Mouse (Mus musculus) T-cell, adult 66 days (primary cell): ENCODE results near the gene Aldh1a3. TPM values are rescaled to one million over a fixed set of nuclear protein-coding genes. Genes with fewer than 3 reads are reported as not detected.

Experiments used
- total RNA-seq, 2 experiments: library from RNA; stranded (reverse); gene quantifications; 3 replicates in 1 of 2; 4 replicates in 1 of 2; pipeline ENCODE4 v1.2.4; 2023

Gene Aldh1a3
- total RNA-seq = not detected

DNA sequence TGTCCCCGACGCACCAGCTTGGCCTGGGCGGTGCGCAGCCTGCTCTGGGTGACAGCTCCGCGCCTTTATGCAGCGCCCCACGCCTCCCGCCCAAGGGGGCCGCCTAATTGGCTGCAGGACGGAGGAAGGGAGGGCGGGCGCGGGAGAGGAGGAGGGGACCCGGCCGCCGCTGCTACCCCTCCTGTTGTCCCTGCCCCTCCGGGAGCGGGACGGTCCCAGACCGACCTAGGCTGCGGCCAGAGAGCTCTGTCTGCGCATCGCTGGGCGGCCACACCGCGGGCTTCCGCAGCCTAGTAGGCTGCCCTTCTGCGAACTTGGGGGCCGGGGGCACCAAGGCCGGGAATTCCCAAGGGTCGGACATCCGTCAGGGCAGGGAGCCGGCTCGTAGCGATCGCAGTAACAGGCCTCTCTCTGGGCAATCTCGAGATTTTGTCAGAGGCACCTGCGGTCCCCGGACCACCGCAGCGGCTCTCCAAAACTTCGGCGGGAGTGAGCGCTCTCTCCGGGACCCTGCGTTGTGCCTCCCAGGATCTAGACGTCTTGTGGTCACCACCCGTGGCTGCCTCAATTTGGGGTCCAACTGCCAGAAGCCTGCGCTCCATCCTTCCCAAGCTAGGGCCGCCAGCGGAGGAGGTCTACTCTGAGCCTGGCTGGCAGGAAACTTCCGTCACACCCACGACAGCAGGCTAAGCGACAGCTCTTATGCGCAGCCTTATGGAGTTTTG, at the start of gene Aldh1a3:
Gene Aldh1a3 (minus strand): TSS at position 81 of the 725 bp plus-strand sequence.

DNA sequence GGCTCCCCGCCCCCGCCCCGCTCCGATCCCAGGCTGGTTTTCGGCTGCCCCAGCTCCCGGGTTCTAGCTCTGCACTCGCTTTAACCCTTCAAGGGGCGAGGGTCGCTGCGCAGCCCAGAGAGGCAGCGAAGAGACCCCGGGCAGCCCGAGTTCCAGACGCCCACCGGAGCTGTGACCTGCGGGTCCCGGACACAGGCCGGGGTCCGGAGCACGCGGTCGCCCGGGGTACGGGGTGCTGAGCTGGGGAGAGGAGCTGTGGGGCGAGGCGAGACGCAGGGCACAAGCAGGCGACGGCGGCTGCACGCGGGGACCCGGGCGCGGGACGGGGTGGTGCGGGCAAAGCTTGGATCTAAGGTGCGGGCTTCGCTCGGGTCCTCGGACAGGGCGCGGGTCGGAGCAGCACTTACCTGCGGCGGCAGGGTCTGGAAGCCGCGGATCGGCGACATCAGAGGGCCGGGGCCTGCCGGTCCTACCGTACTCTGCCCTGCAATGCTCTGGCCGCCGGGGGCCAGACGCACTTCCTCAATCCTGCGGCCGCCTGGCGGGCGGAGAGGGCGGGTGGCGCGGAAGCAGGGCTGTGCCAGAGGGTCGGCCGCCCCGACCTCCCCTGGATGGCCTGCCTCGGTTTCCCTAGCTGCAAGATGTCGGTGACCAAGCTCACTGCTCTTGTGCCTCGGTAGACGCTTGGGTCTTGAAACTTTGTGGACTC, 39.4 kb downstream of the Aldh1a3 start, which contains the start of gene Lrrk1:
Gene Lrrk1 (minus strand): TSS at position 538 of the 709 bp plus-strand sequence.

DNA sequence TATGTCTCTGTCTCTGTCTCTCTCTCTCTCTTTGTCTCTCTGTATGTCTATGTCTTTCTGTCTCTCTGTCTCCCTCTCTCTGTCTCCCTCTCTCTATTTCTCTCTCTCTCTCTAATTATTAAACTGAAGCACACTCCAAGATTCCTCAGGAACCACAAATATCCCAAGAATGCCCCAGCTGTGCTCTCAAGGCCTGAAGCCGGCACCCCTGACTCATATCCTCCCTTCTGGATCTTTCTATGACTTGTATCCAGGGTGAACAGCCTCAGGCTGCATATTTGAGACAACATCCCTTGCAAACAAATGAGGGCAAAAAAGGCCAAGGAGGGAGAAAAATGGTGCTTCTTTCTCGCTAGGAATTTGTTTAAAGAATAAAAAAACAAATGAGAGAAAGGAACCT, 61.4 kb downstream of the Aldh1a3 start, which contains the start of gene Gm10974:
Gene Gm10974 (plus strand): TSS at position 2 of the 400 bp plus-strand sequence.

Other genes with a start within 250 kb of the Aldh1a3 start
- gene Gm10974, start 61.6 kb downstream of the Aldh1a3 start, total RNA-seq = not detected
- gene Lrrk1, start 39.2 kb downstream of the Aldh1a3 start, total RNA-seq = 1 to 10 TPM; 1.8 to 3.7 TPM